Mouse (Mus musculus) left cerebral cortex, postnatal 10 days (tissue): Measurements from ENCODE around the gene Rita1. TPM values are rescaled to one million over a fixed set of nuclear protein-coding genes. Genes with fewer than 3 reads are reported as not detected.

Experiments
- DNase-seq, 2 experiments: peaks; one replicate each; pipeline ENCODE4 v3.0.0; 2021 to 2022; ENCODE audit warnings: low spot score in 2 of 2, mixed read lengths in 1 of 2; ENCODE audit errors: extremely low spot score in 1 of 2
- intact Hi-C: fragments of 180-260 bp; cut with DNase I; formaldehyde crosslinking; loops from one replicate; pipeline ENCODE4 v1.15.1; 2025
- total RNA-seq, 2 experiments: library from RNA; stranded (reverse); gene quantifications; 2 replicates each; pipeline ENCODE4 v1.2.3; 2021

Gene Rita1
- total RNA-seq, 2 experiments from 2014 or later: 29.5 to 31.2 TPM

GRCm38 (mm10) chr5:120579898-120580626 lies 32.3 kb downstream of the Rita1 start:
- DNase-seq: no peak

GRCm38 (mm10) chr5:120579211-120579897 lies 33.0 kb downstream of the Rita1 start:
- DNase-seq: peak in 1 of 2 experiments; percentile 65
- intact Hi-C loops: no loop called here

More at GRCm38 (mm10) chr5:120579898-120580626, 32.3 kb downstream of the Rita1 start:
- intact Hi-C loops: no loop called here

- intact Hi-C loops: no loop called here
- DNase-seq: peak in 1 of 2 experiments; percentile 86
These were observed 33.8 kb downstream of the Rita1 start for GRCm38 (mm10) chr5:120578504-120579081.

GRCm38 (mm10) chr5:120577935-120578441 lies 34.4 kb downstream of the Rita1 start:
- intact Hi-C loops: no loop called here
- no peak for DNase-seq

- DNase-seq: peak in 1 of 2 experiments; percentile 35
- intact Hi-C loops: no loop called here
These were observed 35.5 kb downstream of the Rita1 start for GRCm38 (mm10) chr5:120576781-120577301.

GRCm38 (mm10) chr5:120574469-120575063 lies 37.8 kb downstream of the Rita1 start:
- DNase-seq: peak in 1 of 2 experiments; percentile 88
- intact Hi-C loops: no loop called here

GRCm38 (mm10) chr5:120571056-120571740 lies 41.2 kb downstream of the Rita1 start:
- intact Hi-C loops: no loop called here
- DNase-seq: no peak

GRCm38 (mm10) chr5:120570289-120570897 lies 42.0 kb downstream of the Rita1 start:
- no peak for DNase-seq
- intact Hi-C loops: no loop called here

- DNase-seq: no peak
- intact Hi-C loops: no loop called here
These were observed 42.6 kb downstream of the Rita1 start for GRCm38 (mm10) chr5:120569791-120570190.

GRCm38 (mm10) chr5:120568964-120569363 lies 43.4 kb downstream of the Rita1 start:
- intact Hi-C loops: no loop called here

GRCm38 (mm10) chr5:120568336-120568768 lies 44.0 kb downstream of the Rita1 start:
- intact Hi-C loops: no loop called here
- no peak for DNase-seq

More at GRCm38 (mm10) chr5:120568964-120569363, 43.4 kb downstream of the Rita1 start:
- DNase-seq: no peak

- DNase-seq: no peak
- intact Hi-C loops: no loop called here
These were observed 44.6 kb downstream of the Rita1 start for GRCm38 (mm10) chr5:120567761-120568211.

GRCm38 (mm10) chr5:120567253-120567701 lies 45.1 kb downstream of the Rita1 start:
- DNase-seq: peak in 1 of 2 experiments; percentile 86
- intact Hi-C loops: no loop called here

- intact Hi-C loops: no loop called here
- no peak for DNase-seq
These were observed 45.6 kb downstream of the Rita1 start for GRCm38 (mm10) chr5:120566681-120567252.

- intact Hi-C loops: no loop called here
- DNase-seq: peak; percentile 80 to 83
These were observed 46.3 kb downstream of the Rita1 start for GRCm38 (mm10) chr5:120566101-120566500.

GRCm38 (mm10) chr5:120565171-120565905 lies 47.1 kb downstream of the Rita1 start:
- no peak for DNase-seq
- intact Hi-C loops: no loop called here

- no peak for DNase-seq
- intact Hi-C loops: no loop called here
These were observed 48.5 kb downstream of the Rita1 start for GRCm38 (mm10) chr5:120563914-120564311.
